ENCODE assay signal across 28 mouse cellular contexts in the genomic region with DNA sequence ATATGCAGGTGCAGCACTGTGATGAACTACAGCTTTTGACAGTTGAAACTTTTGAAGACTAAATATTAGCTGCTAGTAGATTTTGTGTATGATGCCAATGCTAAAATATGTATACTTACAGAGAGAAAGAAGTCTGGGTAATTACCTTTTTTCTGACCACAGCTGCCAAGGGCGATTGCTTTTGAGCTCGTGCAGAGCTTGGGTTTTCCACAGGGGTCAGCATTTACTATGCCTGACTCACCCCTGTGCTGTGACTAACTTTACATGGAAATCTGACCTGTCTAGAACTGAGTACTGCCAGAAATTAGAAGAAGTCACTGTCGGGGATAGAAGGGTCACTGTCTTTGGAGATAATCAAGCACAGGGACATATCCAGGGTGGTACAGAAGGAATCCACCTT. TPM values are rescaled to one million over a fixed set of nuclear protein-coding genes. Genes with fewer than 3 reads are reported as not detected.
DNase-seq lines count a peak whose midpoint lies in the region; TF ChIP-seq lines count a peak whose summit lies in the region.
"Had no signal": no experiment of that assay in that cellular context is flagged by ENCODE, and none has a peak within 500 bp of the region (broad histone marks: within the 10 kb centered on the region; RNA-seq: fewer than 3 reads in every experiment).

No protein-coding gene starts in this region.

- no peaks in the 10 kb centered on the region for H3K9me3 ChIP-seq in CH12.LX (replicated peaks; ENCODE audit: low read length)
- H3K9me3 ChIP-seq: heart, embryonic 12.5 days; heart, embryonic 15.5 days; hindbrain, embryonic 10.5 days had no signal

- TF ChIP-seq EP300 in CH12.LX (IDR thresholded peaks at IDR 0.05; ENCODE audit: low read length): no peak

- H3K27me3 ChIP-seq in CH12.LX (replicated peaks): no peaks in the 10 kb centered on the region
- H3K27me3 ChIP-seq: heart, embryonic 12.5 days; heart, embryonic 15.5 days had no signal

- peak overlapping the region; percentile 64; the same call in 1 of the 2 replicates for H3K27ac ChIP-seq in gastrocnemius, adult 2 months
- no peak overlapping the region; the same call in 1 of the 2 replicates for H3K27ac ChIP-seq in CH12.LX (ENCODE audit: insufficient read depth, low read depth)
- peak overlapping the region; percentile 100 for H3K27ac ChIP-seq in embryonic fibroblast, embryonic 13.5 days (ENCODE audit: insufficient read depth, low read length)
- H3K27ac ChIP-seq: heart, embryonic 15.5 days; hindbrain, embryonic 10.5 days; hindbrain, embryonic 14.5 days; hindbrain, postnatal 0 days had no signal

- H3K4me1 ChIP-seq in CH12.LX (ENCODE audit: control insufficient read depth in 1 of 2, insufficient read depth in 2 of 2): peaks cover 17 to 37% of the 10 kb centered on the region in 2 experiments; a peak in 3 of 4 replicates
- H3K4me1 ChIP-seq in embryonic fibroblast, embryonic 13.5 days (ENCODE audit: control insufficient read depth, insufficient read depth, low read length): peaks cover 47% of the 10 kb centered on the region

- TF ChIP-seq RAD21 in CH12.LX (IDR thresholded peaks at IDR 0.05; ENCODE audit: low read depth, low read length): peak; percentile 27

- H3K4me2 ChIP-seq in CH12.LX (ENCODE audit: insufficient read depth, low read depth, poor library complexity, severe bottlenecking): no peak overlapping the region; the same call in 1 of the 2 replicates
- H3K4me2 ChIP-seq: heart, embryonic 12.5 days; heart, embryonic 15.5 days; hindbrain, embryonic 14.5 days had no signal

- H3K9ac ChIP-seq in CH12.LX (ENCODE audit: insufficient read depth, low read depth): no peak overlapping the region
- H3K9ac ChIP-seq: forebrain, postnatal 0 days; heart, embryonic 12.5 days; heart, embryonic 15.5 days; hindbrain, embryonic 14.5 days had no signal

- dilution Hi-C loops in CH12.LX (cut with MboI; ENCODE audit: extremely low pct_ligation_motif_present, extremely low pct_unique_long_range_greater_than_20kb, low sequenced_read_pairs): no loop called here

- in situ Hi-C loops in CH12.LX (cut with MboI; ENCODE audit: low pct_ligation_motif_present, low pct_unique_long_range_greater_than_20kb, low sequenced_read_pairs): no loop called here

- TF ChIP-seq CTCF in gastrocnemius, adult 2 months (IDR thresholded peaks at IDR 0.05): no peak
- peak in 1 of 2 experiments; percentile 45; a peak in 2 of 4 replicates for TF ChIP-seq CTCF in CH12.LX (conservative IDR thresholded peaks at IDR 0.05 in 1 of 2, IDR thresholded peaks at IDR 0.05 in 1 of 2; ENCODE audit: low read depth in 2 of 2, low read length in 2 of 2)
- no peak for TF ChIP-seq CTCF in embryonic fibroblast, embryonic 13.5 days (IDR thresholded peaks at IDR 0.05; ENCODE audit: borderline replicate concordance, insufficient read depth, low read length)

- no peaks in the 10 kb centered on the region for H3K79me2 ChIP-seq in CH12.LX (replicated peaks; ENCODE audit: control insufficient read depth, extremely low read depth, insufficient read depth, poor library complexity, severe bottlenecking)

- no peak overlapping the region for H3K4me3 ChIP-seq in gastrocnemius, adult 2 months
- no peak overlapping the region for H3K4me3 ChIP-seq in CH12.LX (replicated peaks in 1 of 3; ENCODE audit: low read depth in 2 of 3, low read length in 2 of 3, poor library complexity in 1 of 3)
- H3K4me3 ChIP-seq in embryonic fibroblast, embryonic 13.5 days (ENCODE audit: insufficient read depth, low read length): no peak overlapping the region
- H3K4me3 ChIP-seq: heart, embryonic 12.5 days; heart, embryonic 15.5 days; hindbrain, embryonic 10.5 days had no signal

- no peaks in the 10 kb centered on the region for H3K36me3 ChIP-seq in CH12.LX (replicated peaks in 1 of 2; ENCODE audit: control insufficient read depth in 1 of 2, insufficient read depth in 1 of 2, low read length in 1 of 2)
- H3K36me3 ChIP-seq: heart, embryonic 12.5 days; heart, embryonic 15.5 days; hindbrain, embryonic 10.5 days had no signal

- DNase-seq in gastrocnemius, adult 2 months: no peak
- no peak for DNase-seq in gastrocnemius, postnatal 10 days
- DNase-seq in 3T3-L1 (ENCODE audit: low read depth, low spot score) (peak; percentile 92), CH12.LX (ENCODE audit: extremely low read depth) (no peak)
- no peak for DNase-seq in urinary bladder, postnatal 4 days (ENCODE audit: low spot score in 2 of 2)
- no peak for DNase-seq in urinary bladder, postnatal 10 days (ENCODE audit: low spot score)
- no peak for DNase-seq in lung, postnatal 36 days
- DNase-seq: adrenal gland, postnatal 10 days; adrenal gland, postnatal 36 days; B cell, adult 2 months; cerebellum, adult 2 months; cerebellum, adult 9-11 months; cerebellum, postnatal 25 days; forebrain, postnatal 0 days; gastrocnemius, postnatal 36 days; heart, postnatal 10 days; heart, postnatal 36 days; kidney, adult 18-20 months had no signal

- no peak for TF ChIP-seq POLR2A in CH12.LX (IDR thresholded peaks at IDR 0.05; ENCODE audit: low read depth, low read length)
- no peak for TF ChIP-seq POLR2A in embryonic fibroblast, embryonic 13.5 days (IDR thresholded peaks at IDR 0.05; ENCODE audit: low read depth, low read length)

- intact Hi-C loops in gastrocnemius, adult 2 months (cut with DNase I): loop anchor here (10.0 kb wide), 1 partner anchor 73 kb away; no protein-coding TSS in a partner anchor

TF ChIP-seq in CH12.LX, 34 proteins besides CTCF, POLR2A, EP300 and RAD21:
- TF ChIP-seq JUN (IDR thresholded peaks at IDR 0.05; ENCODE audit: insufficient read depth, low read depth, low read length): no peak
- no peak for TF ChIP-seq POLR2AphosphoS2 (IDR thresholded peaks at IDR 0.05; ENCODE audit: low read depth, low read length)
- no peak for TF ChIP-seq MXI1 (IDR thresholded peaks at IDR 0.05; ENCODE audit: low read depth, low read length)
- no peak for TF ChIP-seq MYC (IDR thresholded peaks at IDR 0.05; ENCODE audit: low read depth, low read length)
- no peak for TF ChIP-seq CHD2 (IDR thresholded peaks at IDR 0.05; ENCODE audit: low read length)
- TF ChIP-seq E2F4 (IDR thresholded peaks at IDR 0.05; ENCODE audit: insufficient replicate concordance, low read depth, low read length): no peak
- TF ChIP-seq SMC3 (IDR thresholded peaks at IDR 0.05; ENCODE audit: low read depth, low read length): peak; percentile 25
- TF ChIP-seq GABPA (IDR thresholded peaks at IDR 0.05; ENCODE audit: insufficient replicate concordance, low read depth, low read length): no peak
- no peak for TF ChIP-seq ELF1 (IDR thresholded peaks at IDR 0.05; ENCODE audit: low read depth, low read length)
- no peak for TF ChIP-seq ZKSCAN1 (IDR thresholded peaks at IDR 0.05; ENCODE audit: borderline replicate concordance, low read depth, low read length)
- TF ChIP-seq RCOR1 (conservative IDR thresholded peaks at IDR 0.05; ENCODE audit: low read depth, low read length): no peak
- peak; percentile 81 for TF ChIP-seq BHLHE40 (IDR thresholded peaks at IDR 0.05; ENCODE audit: low read depth, low read length)
- peak; percentile 27; the same call in 1 of the 2 replicates for TF ChIP-seq MAFK (IDR thresholded peaks at IDR 0.05; ENCODE audit: insufficient replicate concordance, low read length)
- no peak for TF ChIP-seq MEF2A (IDR thresholded peaks at IDR 0.05; ENCODE audit: borderline replicate concordance, low read depth, low read length)
- TF ChIP-seq IRF4 (IDR thresholded peaks at IDR 0.05; ENCODE audit: low read depth, low read length): no peak
- TF ChIP-seq ETS1 (conservative IDR thresholded peaks at IDR 0.05; ENCODE audit: low read depth, low read length): peak; percentile 60; the same call in 1 of the 2 replicates
- TF ChIP-seq KAT2A (IDR thresholded peaks at IDR 0.05; ENCODE audit: insufficient replicate concordance, low read length): no peak
- TF ChIP-seq CHD1 (IDR thresholded peaks at IDR 0.05; ENCODE audit: low read depth, low read length): no peak

RNA-seq across cellular contexts. Expression of gene Lrrc17, which starts 51.1 kb away (rescaled TPM):
- 1 to 10 TPM; 1.0 to 1.8 TPM for total RNA-seq in gastrocnemius, adult 2 months (2021)
- 10 to 100 TPM; 23.3 to 28.8 TPM for total RNA-seq in gastrocnemius, postnatal 10 days (2021)
- total RNA-seq in CH12.LX (2012; rRNA removed) (not detected in 2 replicates), CH12.LX (2014; rRNA removed) (not detected in 2 replicates)
- polyA plus RNA-seq in CH12.LX (2012; ENCODE audit: insufficient read length, low read depth): not detected in 2 replicates
- 187 and 323 TPM in 2 replicates for polyA plus RNA-seq in embryonic fibroblast, embryonic 13.5 days (2011; ENCODE audit: insufficient read length, low read depth, missing spikeins)
- total RNA-seq: common myeloid progenitor, adult 5-6 weeks; granulocyte monocyte progenitor cell, adult 5-6 weeks had no signal
- polyA plus RNA-seq: CD4-positive, CD25-positive, alpha-beta regulatory T cell, adult 4 months; inflammation-experienced regulatory T-cells, adult 6 months had no signal

Comparison
In these comparisons a context has a peak if more than half of its experiments do, and no peak if none do; other contexts are left out.
1. RNA of gene Lrrc17, which starts 51.1 kb away (total RNA-seq): 23.3 to 28.8 TPM in gastrocnemius, postnatal 10 days; 1.0 to 1.8 TPM in gastrocnemius, adult 2 months and not detected in CH12.LX; every median in the first group is over 4 times any median in the second.